Mouse (Mus musculus) CH12F3 (cell line): ENCODE results near the gene Abca9.

Experiments
- in situ Hi-C: fragments of 300-500 bp; cut with MboI; formaldehyde crosslinking; loops from 2 replicates; pipeline ENCODE4 v1.14.3; 2020; ENCODE audit warnings: low sequenced_read_pairs

The Abca9 gene

DNA sequence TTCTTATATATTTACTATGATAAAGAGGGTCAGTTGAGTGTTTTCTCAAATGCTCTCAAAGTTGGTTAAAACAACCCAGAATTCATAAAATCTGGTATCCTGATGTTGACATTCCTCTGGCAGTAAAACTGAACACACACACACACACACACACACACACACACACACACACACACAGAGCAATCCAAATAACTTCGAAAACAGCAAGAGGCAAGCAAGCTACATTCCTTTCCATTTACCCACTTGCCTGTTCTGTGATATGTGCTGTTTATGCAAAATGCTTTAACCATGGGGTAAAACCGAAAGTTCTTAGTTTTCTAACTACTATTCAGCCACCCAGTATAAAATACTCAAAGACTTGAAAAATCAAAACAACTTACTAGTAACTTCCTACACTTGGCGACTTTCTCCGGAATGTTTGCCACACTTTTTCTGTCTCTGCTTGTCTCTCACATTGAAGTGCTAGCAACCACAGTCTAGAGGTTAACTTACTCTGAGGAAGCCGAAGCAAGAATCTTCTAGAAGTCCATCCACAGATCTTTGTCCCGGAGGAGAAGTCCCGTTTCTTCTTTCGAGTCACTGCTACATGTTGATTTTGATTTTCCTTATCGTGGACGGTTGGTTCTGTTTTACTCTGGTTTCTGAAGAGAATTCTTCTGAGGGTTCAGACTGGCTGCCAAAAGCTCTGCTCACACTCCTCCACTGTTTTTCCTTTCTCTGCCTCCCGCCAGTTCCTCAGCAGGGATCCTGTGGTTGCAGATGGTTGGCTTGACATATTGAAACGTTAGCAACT lies at the start of gene Abca9:
Abca9 (minus strand) TSS at position 738 of the 793 bp plus-strand sequence.
- in situ Hi-C loops = no loop called here

DNA sequence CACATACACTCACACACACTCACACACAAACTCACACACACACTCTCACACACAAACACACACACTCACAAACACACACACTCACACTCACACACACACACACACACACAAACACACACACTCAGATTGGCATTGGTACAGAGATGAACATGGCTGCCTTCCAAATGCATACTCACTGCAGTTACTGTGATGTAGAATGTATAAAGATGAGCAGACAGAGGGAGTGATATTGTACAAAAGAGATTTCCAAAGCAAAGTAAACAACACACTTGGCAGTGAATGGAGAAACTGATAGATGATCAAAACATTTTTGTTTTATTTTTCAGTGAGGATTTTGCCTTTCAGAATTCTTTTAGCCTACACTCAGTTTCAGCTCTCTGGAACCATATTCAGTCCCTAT lies 49.1 kb upstream of the Abca9 start:
- in situ Hi-C loops = no loop called here

DNA sequence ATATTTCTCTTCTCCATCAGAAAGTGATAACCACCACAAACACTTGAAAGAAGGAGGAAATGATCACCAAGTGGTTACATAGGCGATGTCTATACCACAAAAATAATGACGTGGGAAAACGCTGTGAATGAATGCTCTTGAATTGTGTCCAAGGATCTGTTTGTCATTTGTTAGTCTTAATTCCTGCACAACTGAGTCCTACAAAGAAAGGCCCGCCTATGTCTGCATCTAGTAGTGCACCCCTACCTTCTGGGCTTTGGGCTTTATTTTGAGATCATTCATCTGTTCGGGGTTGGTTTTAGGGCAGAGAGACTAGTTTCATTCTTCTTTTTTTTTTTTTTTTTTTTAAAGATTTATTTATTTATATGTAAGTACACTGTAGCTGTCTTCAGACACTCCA lies 35.9 kb upstream of the Abca9 start:
- in situ Hi-C loops = no loop called here

DNA sequence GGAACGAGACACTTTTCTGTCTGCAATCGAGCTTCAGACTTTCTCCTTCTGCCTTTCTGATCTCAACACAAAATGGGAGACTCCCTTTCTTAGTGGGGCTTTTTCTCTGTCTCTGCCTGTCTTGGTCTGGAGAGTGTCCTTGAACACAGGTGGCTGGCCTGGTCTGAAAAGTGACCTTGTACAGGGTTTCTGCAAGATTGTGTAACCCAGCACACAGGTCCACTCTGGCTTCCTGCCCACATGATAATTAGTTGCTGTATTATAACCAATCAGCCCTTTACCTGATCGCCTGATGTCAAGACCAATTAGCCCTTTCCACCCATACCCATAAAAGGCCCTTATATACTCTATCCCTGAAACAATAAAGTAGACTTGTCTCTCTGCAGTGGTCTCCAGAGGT lies 30.9 kb upstream of the Abca9 start:
- in situ Hi-C loops = no loop called here

DNA sequence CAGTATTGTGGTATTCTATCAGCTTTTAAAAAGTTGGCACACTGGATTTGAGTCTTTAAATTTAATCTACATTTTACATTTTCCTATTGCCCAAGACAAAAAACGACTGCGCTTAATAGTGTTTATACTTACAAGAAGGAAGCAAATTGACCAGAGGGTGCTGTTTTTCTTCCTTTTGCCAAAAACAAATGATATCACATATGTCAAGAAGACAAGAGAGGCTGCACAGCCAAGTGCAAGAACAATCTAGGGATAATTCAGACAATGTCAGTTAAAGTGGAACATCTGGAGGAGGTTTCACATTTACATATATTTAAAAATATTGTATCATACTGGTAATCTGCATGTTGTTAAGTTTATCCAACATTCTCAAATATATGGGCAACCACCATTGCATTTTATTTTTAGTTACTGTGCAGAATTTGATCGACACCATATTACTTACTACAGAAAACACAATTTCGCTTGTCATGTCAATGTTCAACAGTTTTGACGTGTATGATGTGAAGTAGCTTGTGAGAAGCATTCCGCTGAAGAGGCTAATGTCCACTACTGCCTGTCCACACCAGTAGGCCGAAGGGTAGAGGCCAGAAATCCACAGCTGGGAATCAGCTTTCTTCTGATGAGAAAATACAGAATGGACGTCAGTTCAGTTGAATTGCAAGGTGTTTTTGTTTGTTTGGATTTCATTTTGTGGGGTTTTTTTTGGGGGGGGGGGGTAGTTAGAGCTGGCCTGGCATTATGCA lies 28.7 kb upstream of the Abca9 start:
- in situ Hi-C loops = no loop called here

DNA sequence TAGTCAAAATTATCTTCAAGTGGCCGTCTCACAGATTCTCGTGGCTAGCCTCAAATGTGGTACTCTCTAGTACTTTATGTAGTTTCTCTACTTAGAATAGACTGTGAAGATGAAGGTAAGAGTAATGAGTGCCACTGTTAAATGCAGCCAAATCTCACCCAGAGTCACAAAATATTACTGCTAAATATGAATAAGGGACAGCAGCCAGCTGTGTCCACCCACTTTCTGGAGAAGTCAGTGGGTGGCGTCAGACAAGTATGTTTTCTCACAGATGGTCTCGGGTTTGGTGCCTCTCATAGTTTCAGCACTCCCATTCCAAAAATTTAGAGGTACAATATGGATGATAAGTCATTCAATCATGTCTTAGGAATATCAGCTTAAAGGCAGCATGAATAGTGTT lies 27.3 kb upstream of the Abca9 start:
- in situ Hi-C loops = no loop called here

DNA sequence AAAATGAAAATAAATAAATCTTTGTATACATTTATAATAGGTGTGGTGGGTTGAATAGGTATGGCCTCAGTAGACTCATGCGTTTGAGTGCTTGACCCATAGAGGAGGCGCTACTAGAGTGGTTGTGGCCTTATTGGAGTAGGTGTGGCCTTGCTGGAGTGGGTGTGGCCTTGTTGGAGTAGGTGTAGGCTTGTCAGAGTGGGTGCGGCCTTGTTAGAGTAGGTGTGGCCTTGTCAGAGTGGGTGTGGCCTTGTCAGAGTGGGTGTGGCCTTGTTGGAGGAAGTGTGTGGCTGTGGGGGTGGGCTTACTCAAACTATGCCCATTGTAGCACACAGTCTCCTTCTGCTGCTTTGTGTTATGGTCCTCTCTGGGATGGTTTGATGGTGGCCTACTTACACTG lies 3.2 kb upstream of the Abca9 start:
- in situ Hi-C loops = no loop called here

DNA sequence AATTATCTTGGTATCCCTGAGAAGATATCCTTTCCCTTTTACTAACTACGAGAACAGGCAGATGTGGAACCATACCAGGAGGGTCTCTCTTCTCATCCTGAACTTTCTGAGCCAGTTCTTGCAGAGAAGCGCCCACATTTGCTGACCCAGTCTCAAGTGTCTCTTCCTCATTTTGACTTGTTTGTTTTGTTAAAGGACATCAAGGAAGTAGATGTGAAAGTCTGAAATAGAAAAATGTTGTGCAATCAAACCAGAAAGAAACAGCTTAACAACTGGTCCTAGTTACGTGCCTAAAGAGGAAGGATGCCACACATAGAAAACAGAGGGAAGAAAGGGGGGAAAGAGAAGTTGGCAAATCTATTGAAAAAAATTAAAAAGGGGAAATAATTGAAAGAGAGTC lies 2.2 kb downstream of the Abca9 start:
- in situ Hi-C loops = no loop called here

DNA sequence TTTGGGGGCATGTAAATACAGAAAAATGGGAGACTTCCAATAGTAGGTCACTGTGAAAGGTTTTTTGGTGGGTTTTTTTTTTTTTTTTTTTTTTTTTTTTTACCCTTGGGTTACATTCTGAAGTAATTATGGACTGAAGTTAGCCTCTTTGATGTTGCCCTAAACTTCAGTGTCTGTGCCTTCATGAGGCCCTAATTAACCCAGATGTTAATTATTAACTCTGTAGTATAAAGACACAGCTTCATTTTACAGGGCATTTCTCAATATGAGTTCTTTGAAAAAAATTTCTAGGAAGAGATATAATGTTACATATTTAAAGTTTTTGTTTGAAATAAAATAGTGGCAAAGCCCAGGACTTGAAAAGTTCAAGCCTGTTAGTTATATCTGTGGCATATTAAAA lies 2.6 kb downstream of the Abca9 start:
- in situ Hi-C loops = no loop called here

DNA sequence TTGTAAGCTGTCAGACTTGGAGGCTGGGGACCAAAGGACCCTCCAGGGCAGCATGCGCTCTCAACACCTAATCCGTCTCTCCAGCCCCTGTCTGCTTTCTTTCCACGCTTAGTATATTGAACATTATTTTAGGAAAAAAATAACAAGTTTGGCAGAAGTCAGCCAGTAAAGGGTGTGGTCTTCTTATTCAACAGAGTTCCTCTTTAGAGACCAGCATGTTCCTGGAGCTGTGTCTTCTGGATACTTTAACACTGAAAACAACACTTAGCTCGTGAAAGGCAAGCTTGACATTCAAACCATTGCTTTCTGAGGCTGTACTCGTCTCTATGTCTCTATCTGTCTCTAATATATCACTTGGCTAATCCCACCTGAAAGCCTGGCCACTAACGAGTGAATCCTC lies 10.9 kb downstream of the Abca9 start:
- in situ Hi-C loops = no loop called here

DNA sequence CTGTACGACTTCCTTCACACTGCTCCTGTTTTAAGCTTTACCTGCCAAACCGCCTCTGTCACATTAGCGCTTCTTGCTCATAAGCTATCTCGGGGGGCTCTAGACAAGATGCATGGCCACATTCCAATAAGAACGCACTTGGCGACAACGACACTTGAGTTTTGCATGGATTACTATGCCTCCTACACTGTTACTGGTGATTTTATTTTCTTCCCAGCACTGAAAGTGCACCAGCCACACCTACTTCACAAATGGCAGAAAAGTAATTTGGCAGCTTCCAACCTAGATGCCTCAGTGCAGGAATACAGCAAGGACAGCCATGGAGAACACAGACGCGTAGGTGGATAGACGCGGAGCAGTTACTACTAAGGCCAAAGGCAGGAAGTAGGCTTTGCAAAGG lies 12.0 kb downstream of the Abca9 start:
- in situ Hi-C loops = no loop called here

DNA sequence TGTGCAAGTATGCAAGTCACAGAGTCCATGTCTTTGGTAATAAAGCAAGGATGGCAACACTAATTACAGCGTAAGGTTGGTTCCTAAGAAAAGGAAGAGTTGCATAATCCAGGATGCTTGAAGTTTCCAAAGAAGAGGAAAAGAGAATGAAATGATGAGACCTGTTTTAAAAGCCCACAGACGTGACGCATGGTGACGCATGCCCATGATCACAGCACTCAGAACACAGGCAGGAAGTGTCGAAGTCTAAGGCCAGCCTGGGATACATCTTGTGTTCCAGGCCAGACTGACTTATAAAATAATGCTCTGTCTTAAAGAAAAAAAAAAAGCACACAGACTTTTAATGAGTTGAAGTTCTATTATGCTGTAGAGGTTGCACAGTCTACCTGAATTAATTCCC lies 20.4 kb downstream of the Abca9 start:
- in situ Hi-C loops = no loop called here

DNA sequence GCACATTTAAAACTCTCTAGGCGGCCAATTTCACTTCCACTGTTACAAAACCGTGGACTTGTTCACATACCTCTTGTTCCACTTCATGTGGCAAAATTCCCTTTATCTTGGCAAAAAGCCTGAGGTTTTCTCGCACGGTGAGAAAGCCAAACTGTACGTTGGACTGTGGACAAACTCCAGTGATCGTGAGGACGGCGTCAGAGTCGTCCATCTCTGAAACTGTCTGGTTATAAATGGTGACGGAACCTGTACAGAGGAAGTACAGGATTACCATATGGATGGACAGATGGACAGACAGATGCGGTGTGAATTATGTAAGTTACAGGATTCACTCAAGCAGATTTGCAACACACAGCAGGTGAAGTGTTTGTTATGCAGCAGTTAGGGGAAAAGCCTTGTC lies 22.6 kb downstream of the Abca9 start:
- in situ Hi-C loops = no loop called here

DNA sequence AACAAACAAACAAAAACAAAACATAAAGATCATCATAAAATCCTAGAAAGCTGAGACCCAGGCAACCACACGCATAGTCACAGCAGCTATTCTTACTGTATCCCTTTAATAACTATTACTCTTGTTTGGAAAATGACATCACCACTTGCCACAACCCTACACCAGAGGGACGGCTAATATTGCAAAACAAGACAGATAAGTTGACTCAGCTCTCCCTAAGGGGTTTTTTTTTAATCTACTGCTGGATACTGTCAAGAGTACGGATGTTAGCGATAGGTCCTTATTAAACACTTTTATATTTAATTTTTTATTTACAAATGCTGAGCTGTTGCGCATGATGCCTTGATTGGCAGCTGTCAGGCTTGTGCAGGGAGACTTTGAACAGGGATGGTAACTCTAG lies 37.2 kb downstream of the Abca9 start:
- in situ Hi-C loops = no loop called here

DNA sequence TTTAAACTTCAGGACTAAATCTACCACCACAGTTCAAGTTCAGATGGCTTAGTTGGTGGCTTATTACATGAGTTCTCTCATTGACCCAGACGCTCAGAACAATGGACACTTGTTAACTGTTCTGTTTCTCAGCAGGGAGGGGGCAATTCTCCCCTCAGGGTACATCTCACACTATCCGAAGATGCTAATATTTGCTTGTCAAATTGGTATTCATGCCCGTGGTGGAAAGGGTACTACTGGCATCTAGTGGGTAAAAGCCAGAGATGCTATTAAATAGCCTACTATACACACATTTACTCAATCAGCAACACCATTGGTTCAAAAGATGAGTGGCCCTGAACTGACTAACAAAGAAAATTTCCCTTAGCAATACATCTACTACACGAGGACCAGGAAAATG lies 56.9 kb downstream of the Abca9 start:
- in situ Hi-C loops = no loop called here

DNA sequence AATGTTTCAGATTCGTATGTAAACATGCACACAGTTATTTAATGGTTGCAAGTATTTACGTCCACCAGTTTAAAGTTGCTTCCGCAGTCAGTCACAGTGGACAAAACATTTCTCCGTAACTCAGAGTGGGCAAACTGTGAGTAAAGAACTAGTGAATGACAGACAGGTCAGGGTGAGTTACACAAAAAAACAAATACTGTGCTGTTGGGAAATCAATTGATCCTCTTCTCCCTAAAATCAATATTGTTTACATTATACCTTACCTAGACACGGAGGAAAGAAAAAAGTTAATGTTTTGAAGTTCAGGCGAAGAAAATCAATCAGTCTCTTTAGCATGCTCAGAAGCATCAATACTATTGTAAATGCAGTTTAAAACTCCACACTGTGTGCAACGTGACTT lies 66.6 kb downstream of the Abca9 start:
- in situ Hi-C loops = no loop called here

DNA sequence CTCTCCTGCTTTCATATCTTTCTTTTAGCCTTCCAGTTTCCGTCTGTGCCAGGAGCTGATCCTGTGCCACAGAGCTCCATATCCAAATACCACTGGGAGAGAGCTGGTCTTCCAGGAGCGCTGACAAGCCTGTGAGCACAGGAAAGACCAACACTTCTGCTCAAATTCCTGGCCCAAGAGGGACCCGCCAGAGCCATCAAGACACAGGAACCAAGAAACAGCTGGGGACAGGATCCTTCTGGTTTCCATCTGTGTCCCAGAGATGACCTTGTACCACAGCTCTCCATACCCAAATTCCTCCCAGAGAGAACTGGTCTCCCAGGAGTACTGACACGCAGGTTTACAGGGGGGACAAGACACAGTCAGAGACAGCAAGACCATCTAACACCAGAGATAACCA lies 69.1 kb downstream of the Abca9 start:
- in situ Hi-C loops = no loop called here

DNA sequence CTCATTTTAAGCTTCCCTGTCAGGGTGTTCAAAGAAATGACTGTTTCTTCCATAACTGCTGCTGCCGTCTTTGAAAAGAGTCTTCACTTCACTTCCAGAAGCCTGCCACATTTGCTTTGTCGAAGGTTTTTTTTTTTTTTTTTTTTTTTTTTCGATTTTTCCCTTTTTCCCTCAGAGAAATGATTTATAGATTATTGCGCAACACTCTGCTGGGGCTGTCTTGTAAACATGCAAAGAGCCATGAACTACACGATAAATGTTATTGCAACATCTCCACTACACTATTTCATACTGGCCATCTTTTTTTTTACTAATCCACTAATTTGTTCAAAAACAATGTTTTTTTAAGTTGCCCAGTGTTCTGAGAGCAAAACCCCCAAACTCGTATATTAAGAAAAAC lies 70.5 kb downstream of the Abca9 start:
- in situ Hi-C loops = no loop called here

DNA sequence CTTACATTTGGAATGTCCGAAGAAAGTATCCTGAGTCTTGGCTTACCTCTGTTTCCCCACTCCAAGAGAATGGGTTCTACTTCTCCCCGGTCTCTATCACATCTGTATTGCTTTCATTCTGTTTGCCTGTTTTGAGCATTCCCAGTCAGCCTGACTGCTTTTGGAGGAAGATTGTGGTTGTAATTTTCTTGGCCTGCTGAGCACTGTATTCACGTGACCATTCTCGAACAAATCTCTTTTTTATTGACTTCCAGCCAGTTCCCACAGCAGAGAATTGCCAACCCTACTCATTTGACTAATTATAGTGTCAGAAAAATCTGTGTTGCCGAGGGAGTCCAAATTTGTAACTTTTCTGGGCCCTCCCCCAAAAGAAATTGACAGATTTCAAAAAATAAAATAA lies 72.1 kb downstream of the Abca9 start, which contains the start of gene Abca8a:
Abca8a (minus strand) TSS at position 121 of the 400 bp plus-strand sequence.
- in situ Hi-C loops = no loop called here

DNA sequence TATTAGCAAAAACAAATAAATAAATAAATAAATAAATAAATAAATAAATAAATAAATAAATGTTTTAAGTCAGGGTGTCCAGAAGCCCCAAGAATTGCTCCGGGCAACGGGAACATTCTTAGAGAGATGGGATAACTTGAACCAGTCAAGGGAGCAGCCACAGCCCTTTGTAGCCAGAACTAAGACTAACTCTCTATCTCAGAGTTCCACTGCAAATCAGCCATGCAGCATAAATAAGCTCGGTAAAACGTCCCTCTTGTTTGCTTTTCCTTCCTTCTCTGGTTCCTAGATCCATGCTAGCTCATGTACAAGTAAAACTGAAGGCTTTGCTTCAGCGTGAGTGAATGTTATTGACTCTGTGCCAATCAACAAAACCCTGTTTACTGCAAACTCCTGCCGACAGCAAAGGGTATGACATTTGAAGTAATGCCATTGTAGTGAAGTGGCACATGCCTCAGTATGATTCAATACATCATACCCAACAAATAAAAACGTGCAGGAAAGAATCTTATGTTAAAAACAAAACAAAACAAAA lies 73.1 kb downstream of the Abca9 start:
- in situ Hi-C loops = no loop called here

DNA sequence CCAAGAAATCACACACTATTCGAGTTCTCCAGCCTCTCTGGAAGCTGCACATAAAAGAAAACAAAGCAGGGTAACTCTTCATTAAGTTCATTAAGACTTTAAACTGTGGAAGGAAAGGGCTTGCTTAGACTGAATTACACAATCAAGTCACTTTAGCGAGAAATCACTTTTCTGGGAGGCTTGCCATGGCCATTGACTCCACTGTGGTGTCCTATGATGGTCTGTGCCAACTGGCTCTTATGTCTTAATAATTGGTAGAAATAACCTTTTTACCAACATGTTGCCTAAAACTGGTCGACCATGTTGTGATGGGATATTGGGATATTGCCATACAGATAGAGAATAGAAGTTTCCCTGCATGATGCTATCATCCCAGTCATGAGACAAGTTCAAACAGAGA lies 73.8 kb downstream of the Abca9 start:
- in situ Hi-C loops = no loop called here

DNA sequence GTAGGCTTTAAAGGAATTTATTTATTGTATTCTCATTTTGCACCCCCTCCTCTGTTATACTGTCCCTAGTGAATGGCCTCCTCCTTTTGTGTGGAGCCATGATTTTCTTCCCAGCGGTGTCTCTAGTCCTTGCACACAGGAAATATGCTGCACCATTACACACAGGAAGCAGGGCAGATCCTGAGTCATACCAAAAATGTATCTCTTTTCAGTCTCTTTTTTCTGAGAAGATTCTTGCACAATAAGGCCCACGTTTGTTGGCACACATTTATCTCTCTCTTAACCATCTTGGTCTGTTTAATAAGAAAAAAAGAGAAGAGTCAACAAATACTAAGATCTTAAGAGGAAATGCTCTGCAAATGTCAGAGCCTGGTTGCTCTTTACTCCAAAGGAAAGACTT lies 76.7 kb downstream of the Abca9 start:
- in situ Hi-C loops = no loop called here
